Mouse (Mus musculus): Measurements from ENCODE around the gene Gm49396.

Gene Gm49396

DNA sequence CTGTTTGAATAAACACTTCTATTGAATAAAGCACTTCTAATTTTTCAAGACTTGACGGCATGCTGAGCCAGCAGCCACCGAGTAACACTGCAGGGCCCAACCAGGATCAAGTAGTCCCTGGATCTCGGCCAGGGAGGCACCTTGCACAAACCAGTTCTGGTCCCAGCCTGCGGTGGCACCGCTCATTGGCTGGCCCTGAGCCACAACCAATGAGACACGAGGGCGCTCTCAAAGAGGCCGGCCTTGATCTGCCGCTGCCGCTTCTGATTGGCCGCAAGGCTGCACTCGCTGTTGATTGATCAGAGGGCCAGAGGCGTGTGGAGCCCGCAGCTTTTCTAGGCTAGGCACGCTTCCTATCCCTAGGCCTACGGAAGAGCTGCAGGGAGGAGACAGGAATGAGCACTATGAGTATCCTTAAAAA is 36.8 kb downstream of the Gm49396 start:
- in situ Hi-C loops (cut with MboI; ENCODE audit: low pct_unique_long_range_greater_than_20kb in 1 of 2, low sequenced_read_pairs in 2 of 2, unreplicated experiment in 1 of 2): no loop called here

DNA sequence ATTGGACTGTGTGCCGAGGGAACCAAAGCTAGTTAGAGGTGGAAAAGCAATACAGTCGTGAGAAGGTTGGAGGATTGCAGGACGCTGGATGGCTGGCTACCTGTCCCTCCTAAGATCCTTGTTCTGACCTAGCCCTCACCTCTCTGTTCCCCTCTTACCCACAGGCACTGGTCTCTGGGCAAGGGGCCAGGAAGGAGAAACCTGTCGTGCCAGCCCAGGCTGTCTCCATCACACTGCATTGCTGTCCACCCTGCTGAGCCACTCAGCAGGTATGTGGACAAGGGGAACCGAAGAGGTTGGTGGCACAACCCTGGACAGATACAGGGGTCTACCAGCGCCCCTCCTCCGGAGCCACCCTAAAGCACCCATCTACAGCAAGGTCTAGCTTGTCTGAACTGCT is 37.5 kb downstream of the Gm49396 start:
- in situ Hi-C loops (cut with MboI; ENCODE audit: low pct_unique_long_range_greater_than_20kb in 1 of 2, low sequenced_read_pairs in 2 of 2, unreplicated experiment in 1 of 2): no loop called here

DNA sequence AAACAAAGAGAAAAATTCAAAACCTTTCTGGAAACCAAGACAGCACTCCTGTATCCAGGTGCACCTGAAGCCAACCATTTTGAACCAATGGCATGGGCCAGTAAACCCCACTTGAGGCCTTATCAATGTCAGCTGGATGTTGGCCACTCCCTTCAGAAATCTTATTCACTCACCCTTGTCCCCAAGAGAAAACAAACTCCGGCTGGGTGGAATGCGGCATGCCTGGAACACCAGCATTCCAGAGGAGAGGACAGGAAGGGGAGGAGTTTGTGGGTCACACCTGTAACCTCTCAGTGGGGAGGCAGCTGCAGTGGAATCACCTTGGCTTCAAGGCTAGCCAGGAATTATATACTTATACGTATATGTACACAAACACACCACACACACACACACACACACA is 39.4 kb downstream of the Gm49396 start:
- in situ Hi-C loops (cut with MboI; ENCODE audit: low pct_unique_long_range_greater_than_20kb in 1 of 2, low sequenced_read_pairs in 2 of 2, unreplicated experiment in 1 of 2): no loop called here

DNA sequence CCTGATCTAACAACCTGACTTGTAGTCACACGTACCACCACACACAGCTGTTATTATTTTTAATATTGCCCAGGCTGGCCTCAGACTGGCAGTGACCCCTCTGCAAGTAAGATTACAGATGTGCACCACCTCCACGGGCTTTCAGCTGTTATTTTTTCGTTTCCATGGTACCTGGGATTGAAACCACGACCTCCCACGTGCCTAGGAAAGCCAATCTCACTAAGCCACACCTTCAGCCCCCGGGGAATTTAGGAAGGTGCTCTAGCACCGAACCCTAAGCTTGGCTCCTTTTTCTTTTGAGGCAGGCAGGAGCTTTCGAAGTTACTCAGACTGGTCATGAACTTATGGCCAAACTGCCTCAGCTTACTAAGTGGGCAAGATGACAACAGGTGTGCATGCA is 41.3 kb downstream of the Gm49396 start:
- in situ Hi-C loops (cut with MboI; ENCODE audit: low pct_unique_long_range_greater_than_20kb in 1 of 2, low sequenced_read_pairs in 2 of 2, unreplicated experiment in 1 of 2): no loop called here

DNA sequence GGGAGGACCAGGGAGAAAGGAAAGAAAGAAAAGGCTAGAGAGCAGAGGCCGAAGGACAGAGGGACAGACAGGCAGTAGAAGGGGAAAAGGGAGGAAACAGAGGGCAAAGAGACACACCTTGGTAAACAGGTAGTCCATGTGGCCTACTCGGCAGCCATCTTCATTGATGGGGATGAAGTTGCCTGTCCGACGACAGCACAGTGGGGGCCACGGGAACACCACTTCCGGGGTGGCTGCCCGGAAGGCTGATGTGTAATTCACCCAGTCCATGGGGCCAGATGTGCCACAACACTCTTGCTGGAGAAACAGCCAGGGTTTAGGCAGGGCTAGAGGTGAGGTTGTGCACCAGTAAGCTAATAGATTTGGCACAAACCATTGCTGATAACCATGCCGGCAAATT is 41.8 kb downstream of the Gm49396 start:
- in situ Hi-C loops (cut with MboI; ENCODE audit: low pct_unique_long_range_greater_than_20kb in 1 of 2, low sequenced_read_pairs in 2 of 2, unreplicated experiment in 1 of 2): no loop called here

DNA sequence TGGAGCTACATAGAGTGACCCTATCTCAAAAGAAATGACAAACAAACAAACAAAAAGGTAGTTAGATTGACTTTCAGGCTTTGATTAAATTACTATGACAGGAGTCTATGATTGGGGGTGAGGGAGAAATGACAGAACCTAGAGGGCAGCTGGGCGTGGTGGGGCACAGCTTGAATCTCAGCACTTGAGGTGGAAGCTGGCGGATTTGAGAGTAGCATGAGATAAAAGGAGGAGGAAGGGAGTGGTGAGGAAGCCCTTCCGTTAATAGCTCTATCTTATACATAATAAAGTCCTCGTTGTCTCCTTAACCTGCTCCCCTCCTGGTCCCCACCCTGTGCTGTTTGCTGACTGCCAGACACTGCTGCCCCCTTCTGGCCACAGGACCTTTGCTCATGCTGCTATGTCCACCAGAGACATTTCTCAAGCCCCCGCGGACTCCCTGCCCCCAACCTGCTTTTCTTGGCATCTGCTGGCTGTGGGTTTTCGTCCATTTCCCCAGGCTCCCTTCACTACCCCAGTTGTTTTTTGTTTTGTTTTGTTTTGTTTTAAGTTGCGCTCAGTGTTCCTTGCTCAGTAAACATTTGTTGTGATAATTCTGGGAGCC is 44.7 kb downstream of the Gm49396 start:
- in situ Hi-C loops (cut with MboI; ENCODE audit: low pct_unique_long_range_greater_than_20kb in 1 of 2, low sequenced_read_pairs in 2 of 2, unreplicated experiment in 1 of 2): no loop called here

DNA sequence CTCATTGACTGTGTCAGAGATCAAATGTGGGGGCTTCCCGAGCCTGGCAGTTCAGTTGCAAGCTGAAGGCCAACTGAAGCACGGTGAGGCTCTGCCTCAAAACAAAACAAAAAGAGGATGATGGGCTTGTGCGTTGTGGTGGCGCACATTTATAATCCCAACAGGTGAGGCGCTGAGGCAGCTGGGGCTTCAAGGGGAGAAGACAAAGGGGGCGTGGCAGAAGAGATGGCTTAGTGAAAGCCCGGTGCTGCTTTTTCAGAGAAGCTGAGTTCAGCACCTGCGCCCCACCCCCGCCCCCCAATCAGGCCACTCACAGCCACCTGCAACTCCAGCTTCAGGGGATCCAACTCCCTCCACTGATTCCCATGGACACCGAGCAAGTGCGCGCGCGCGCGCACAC is 45.3 kb downstream of the Gm49396 start:
- in situ Hi-C loops (cut with MboI; ENCODE audit: low pct_unique_long_range_greater_than_20kb in 1 of 2, low sequenced_read_pairs in 2 of 2, unreplicated experiment in 1 of 2): no loop called here

DNA sequence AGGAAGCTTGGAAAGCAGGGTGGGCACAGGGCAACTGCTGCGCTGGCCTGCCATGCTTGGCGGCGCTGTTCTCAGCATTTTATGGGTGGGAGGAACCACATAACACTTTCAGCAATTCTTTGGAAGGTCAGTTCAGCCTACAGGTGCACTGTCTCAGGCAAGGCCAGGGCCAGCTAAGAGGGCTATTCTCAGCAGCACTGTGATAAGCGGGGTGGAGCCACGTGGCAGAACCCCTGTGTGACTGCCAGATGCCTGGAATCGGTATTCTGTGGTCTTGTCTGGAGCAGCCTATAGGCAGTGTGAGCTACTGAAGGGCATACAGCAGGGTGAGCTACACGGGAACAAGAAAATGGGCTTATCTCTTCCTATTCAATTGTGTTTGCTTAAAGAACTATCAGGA is 46.9 kb downstream of the Gm49396 start:
- in situ Hi-C loops (cut with MboI; ENCODE audit: low pct_unique_long_range_greater_than_20kb in 1 of 2, low sequenced_read_pairs in 2 of 2, unreplicated experiment in 1 of 2): no loop called here

DNA sequence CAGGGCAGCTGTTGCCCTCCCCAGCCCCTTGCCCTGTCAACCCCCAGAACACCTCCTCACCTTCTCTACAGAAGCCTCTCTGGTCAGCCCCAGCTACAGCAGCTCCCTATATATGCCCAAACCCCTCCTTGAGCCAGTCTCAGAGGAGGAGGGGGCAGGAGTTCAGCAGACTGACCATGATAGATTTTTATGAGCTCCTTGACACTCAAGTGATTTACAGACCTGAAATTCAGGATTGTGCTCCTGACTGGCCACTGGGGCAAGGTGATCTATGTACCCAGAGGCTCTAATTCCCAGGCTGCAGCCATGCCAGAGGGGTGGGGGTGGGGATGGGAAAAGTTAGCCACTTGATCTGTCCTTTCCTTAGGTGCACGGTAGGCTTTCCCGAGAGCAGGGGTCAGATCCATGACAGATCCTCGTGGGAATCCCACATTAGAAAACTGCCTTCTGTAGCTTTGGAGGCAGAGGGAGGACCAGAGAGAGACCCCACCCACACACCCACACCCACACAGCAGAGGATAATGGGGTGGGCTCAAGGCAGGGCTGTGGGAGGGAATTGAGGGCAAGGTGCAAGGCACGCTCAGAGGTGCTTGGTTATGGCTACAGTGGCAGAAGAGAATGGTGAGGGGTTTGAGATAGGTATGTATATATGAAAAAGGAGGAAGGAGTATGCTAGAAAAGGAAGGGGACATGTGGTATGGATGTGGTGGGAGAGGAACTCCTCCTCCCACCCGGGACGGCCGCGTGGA is 49.7 kb downstream of the Gm49396 start, which contains the start of gene Upk1a:
Gene Upk1a (minus strand): TSS at position 194 of the 749 bp plus-strand sequence.
- in situ Hi-C loops (cut with MboI; ENCODE audit: low pct_unique_long_range_greater_than_20kb in 1 of 2, low sequenced_read_pairs in 2 of 2, unreplicated experiment in 1 of 2): no loop called here

DNA sequence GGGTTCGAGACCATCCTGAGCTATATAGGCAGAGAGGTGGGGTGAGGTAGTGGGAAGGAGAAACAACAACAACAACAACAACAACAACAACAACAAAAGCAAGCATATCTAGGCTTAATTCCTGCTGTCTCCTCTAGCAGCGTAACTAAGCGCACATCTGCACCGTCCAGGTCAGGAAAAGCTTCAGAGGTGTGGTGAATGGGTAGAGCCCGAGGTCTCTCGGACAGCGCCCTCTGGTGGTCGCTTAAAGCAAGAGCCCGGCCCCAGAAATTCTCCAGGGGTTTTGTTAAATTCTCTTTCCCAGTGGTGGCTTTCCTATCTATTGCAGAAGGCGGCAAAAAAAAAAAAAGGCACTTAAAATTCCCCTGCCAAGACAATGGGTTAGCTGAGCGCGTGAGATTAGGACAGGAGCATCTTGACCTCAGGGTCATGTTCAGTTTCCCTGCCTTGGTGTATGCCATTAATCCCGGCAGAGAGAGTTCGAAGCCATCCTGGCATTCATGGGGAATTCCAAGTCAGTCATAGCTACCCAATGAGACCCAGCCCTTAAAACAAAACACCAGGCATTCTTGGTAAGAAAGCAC is 50.5 kb downstream of the Gm49396 start:
- in situ Hi-C loops (cut with MboI; ENCODE audit: low pct_unique_long_range_greater_than_20kb in 1 of 2, low sequenced_read_pairs in 2 of 2, unreplicated experiment in 1 of 2): no loop called here

DNA sequence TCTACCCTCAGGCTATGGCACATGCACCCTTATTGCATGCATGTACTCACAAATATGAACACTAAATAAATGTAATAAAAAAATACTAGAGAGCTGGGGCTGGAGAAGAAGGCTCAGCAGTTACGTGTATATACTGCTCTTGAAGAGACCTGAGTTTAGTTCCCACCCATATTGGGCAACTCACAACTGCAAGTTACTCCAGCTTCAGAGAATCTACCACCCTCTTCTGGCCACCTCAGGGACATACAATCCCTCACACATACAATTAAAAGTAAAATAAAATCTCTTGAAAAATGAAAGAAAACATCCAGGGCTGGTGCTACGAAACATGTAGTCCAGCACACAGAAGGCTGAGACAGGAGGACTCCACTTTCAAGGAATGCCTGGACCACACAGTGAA is 51.3 kb downstream of the Gm49396 start:
- in situ Hi-C loops (cut with MboI; ENCODE audit: low pct_unique_long_range_greater_than_20kb in 1 of 2, low sequenced_read_pairs in 2 of 2, unreplicated experiment in 1 of 2): no loop called here

DNA sequence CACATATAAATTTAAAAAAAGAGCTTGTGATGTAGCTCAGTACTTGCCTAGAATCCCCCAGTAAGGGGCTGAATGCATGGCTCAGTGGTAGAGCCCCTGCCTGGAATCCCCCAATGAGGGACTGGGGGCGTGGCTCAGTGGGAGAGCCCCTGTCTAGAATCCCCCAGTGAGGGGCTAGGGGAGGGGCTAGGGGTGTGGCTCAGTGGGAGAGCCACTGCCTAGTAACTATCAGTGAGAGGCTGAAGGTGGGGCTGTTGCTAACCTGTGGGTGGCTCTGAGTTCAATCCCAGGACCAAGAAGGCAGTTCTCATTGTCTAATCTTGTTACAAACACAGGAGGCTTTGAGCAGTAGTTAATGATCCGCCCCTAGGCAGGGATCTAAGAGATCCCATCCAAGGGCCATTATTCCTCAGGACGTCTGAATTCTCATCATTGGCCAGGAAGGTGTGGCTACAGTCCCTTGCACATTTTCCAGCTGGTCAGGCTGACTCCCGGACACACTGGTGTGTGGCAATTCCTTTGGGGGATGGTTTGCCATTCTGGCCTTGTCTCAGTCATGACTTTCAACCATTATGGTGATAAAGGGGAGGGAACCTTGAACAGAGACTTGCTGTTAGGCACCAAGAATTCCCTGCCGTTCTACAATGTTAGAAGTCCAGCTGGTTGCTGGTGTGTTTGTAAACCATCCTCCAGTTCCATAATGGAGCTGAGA is 52.1 kb downstream of the Gm49396 start:
- in situ Hi-C loops (cut with MboI; ENCODE audit: low pct_unique_long_range_greater_than_20kb in 1 of 2, low sequenced_read_pairs in 2 of 2, unreplicated experiment in 1 of 2): loop anchor here (5.0 kb wide), 1 partner anchor 123 kb away; the partner anchor contains the start of gene Prodh2 (in 2 of the 2)

Measured in mouse embryonic stem cell (cell line).